In the genomic region with DNA sequence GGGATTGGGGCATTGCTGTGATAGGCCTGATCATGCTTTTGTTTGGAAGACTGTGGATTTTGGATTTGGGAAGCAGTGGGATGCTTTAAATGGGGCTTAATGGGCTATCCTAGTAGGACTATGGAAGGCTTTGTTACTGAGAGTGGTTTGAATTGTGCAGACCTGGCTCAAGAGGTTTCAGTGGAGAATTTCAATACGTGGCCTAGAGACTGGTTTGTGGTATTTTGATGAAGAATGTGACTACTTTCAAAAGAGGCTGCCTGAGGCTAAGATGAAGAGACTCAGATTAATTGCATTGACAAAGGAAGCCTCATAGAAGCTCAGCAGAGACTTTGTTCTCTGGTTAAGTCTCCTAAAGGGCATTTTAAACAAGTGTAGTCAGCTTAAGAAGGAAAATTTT, we compare ENCODE assay signal across 30 mouse cellular contexts. TPM values are rescaled to one million over a fixed set of nuclear protein-coding genes. Genes with fewer than 3 reads are reported as not detected.
"Had no signal": no experiment of that assay in that cellular context is flagged by ENCODE, and none has a peak within 500 bp of the region (broad histone marks: within the 10 kb centered on the region; RNA-seq: fewer than 3 reads in every experiment).

No protein-coding gene starts in this region.

- ATAC-seq: hindbrain, postnatal 0 days; intestine, embryonic 16.5 days had no signal

- H3K4me1 ChIP-seq: heart, embryonic 12.5 days; limb, embryonic 12.5 days had no signal

- H3K36me3 ChIP-seq: heart, embryonic 12.5 days; hindbrain, embryonic 13.5 days; hindbrain, embryonic 15.5 days; kidney, embryonic 15.5 days; limb, embryonic 10.5 days; limb, embryonic 12.5 days; liver, embryonic 13.5 days; liver, embryonic 15.5 days had no signal

- H3K4me3 ChIP-seq: heart, adult 2 months; heart, embryonic 12.5 days; hindbrain, embryonic 13.5 days; hindbrain, embryonic 15.5 days; kidney, embryonic 15.5 days; left cerebral cortex, adult 2 months; limb, embryonic 10.5 days; limb, embryonic 12.5 days; liver, embryonic 13.5 days; liver, embryonic 15.5 days had no signal

- H3K27me3 ChIP-seq: heart, embryonic 12.5 days; hindbrain, embryonic 15.5 days; kidney, embryonic 15.5 days; liver, embryonic 13.5 days had no signal

- H3K9me3 ChIP-seq: heart, embryonic 12.5 days; hindbrain, embryonic 13.5 days; hindbrain, embryonic 15.5 days; kidney, embryonic 15.5 days; limb, embryonic 10.5 days; limb, embryonic 12.5 days; liver, embryonic 13.5 days; liver, embryonic 15.5 days had no signal

- DNase-seq: gastrocnemius, postnatal 14 days; gastrocnemius, postnatal 36 days; heart, adult 11 months; heart, adult 2 months; heart, postnatal 10 days; heart, postnatal 4 days; kidney, adult 11 months; kidney, adult 2 months; kidney, adult 9 months; kidney, postnatal 14 days; kidney, postnatal 36 days; liver; liver, embryonic 13.5 days had no signal

- H3K27ac ChIP-seq: heart, adult 2 months; hindbrain, embryonic 13.5 days; hindbrain, embryonic 15.5 days; hindbrain, postnatal 0 days; kidney, embryonic 15.5 days; kidney, postnatal 0 days; left cerebral cortex, adult 2 months; limb, embryonic 10.5 days; limb, embryonic 12.5 days; liver, embryonic 13.5 days; liver, embryonic 15.5 days had no signal

- H3K9ac ChIP-seq: heart, embryonic 12.5 days; hindbrain, embryonic 13.5 days; hindbrain, embryonic 15.5 days; kidney, embryonic 15.5 days; limb, embryonic 12.5 days; liver, embryonic 13.5 days; liver, embryonic 15.5 days had no signal

- H3K4me2 ChIP-seq: heart, embryonic 12.5 days; hindbrain, embryonic 13.5 days; hindbrain, embryonic 15.5 days; kidney, embryonic 15.5 days; limb, embryonic 12.5 days; liver, embryonic 11.5 days; liver, embryonic 13.5 days; liver, embryonic 15.5 days had no signal

RNA-seq across cellular contexts. Expression of a gene that starts 5.4 kb away (rescaled TPM):
- total RNA-seq: gastrocnemius, adult 18-20 months; gastrocnemius, adult 8-10 months; layer of hippocampus, adult 18-20 months had no signal
- polyA plus RNA-seq: heart, adult 2 months had no signal

RNA-seq across cellular contexts. Expression of a gene that starts 37.1 kb away (rescaled TPM):
- total RNA-seq: gastrocnemius, adult 18-20 months; gastrocnemius, postnatal 14 days; gastrocnemius, postnatal 36 days; heart, adult 2 months; heart, postnatal 25 days; heart, postnatal 4 days had no signal
- polyA plus RNA-seq: heart, adult 2 months; heart, embryonic 12.5 days; heart, embryonic 14.5 days; limb, embryonic 10.5 days; limb, embryonic 12.5 days; liver, embryonic 11.5 days had no signal
